Mouse (Mus musculus): ENCODE measurements around the gene Nexn.

- no peak for TF ChIP-seq CTCF (IDR thresholded peaks at IDR 0.05; ENCODE audit: low read depth)
- TF ChIP-seq EP300 (optimal IDR thresholded peaks at IDR 0.05), result no peak
Measured at GRCm38 (mm10) chr3:152203996-152204395, 62.2 kb downstream of the Nexn start.

Measured in stomach, postnatal 0 days (tissue).